8 mouse cellular contexts compared by ENCODE assay signal in the genomic region with DNA sequence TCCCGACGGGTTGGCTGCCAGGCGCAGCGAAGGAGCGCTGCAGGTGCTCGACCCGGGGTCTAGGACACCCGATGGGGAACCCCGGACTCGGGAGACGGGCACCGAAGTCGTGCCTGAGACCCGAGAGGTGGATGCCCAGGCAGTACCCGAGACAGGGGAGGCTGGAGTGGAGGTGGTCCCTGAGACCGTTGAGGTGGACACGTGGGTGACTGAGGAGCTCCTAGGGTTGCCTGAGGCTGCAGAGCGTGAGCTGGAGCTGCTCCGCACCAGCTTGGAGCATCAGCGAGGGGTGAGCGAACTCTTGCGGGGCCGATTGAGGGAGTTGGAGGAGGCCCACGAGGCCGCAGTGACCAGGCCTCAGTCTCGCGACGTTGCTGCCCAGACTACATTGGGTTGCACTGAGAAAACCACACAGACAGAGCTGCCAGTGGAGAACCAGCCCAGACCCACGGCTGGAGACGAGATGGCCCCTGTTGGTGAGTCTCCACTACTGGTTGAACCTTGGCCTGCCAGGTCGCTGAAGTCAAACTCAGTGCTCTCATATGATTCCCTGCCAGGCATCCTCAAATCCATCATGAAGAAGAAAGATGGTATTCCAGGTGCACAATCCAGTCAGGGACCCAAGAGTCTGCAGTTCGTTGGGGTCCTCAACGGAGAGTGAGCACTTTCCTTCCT. TPM values are rescaled to one million over a fixed set of nuclear protein-coding genes. Genes with fewer than 3 reads are reported as not detected.
DNase-seq lines count a peak whose midpoint lies in the region; ATAC-seq and TF ChIP-seq lines count a peak whose summit lies in the region.

No protein-coding gene starts in this region.

- peaks cover 53% of the 10 kb centered on the region for H3K36me3 ChIP-seq in embryonic facial prominence, embryonic 10.5 days (replicated peaks)
- peaks cover 37% of the 10 kb centered on the region for H3K36me3 ChIP-seq in hindbrain, embryonic 15.5 days
- H3K36me3 ChIP-seq in midbrain, embryonic 14.5 days (ENCODE audit: control insufficient read depth, insufficient read depth, low read length) = peaks cover 45% of the 10 kb centered on the region

- H3K27me3 ChIP-seq in embryonic facial prominence, embryonic 10.5 days (replicated peaks; ENCODE audit: low read depth, poor library complexity, severe bottlenecking) = no peaks in the 10 kb centered on the region
- no peaks in the 10 kb centered on the region for H3K27me3 ChIP-seq in hindbrain, embryonic 15.5 days
- no peaks in the 10 kb centered on the region for H3K27me3 ChIP-seq in midbrain, embryonic 14.5 days (ENCODE audit: control insufficient read depth, insufficient read depth, low read length)

- DNase-seq in lung, adult 2 months = no peak
- DNase-seq in lung, postnatal 4 days = no peak
- no peak for DNase-seq in embryonic facial prominence, embryonic 10.5 days (ENCODE audit: low spot score)
- DNase-seq in midbrain, embryonic 14.5 days = no peak
- no peak for DNase-seq in adrenal gland, adult 2 months
- DNase-seq in gastrocnemius, postnatal 4 days (ENCODE audit: low spot score in 2 of 2) = no peak
- DNase-seq in yolk sac, embryonic 10.5 days (ENCODE audit: low spot score) = no peak

- peak overlapping the region; percentile 22 for H3K4me3 ChIP-seq in lung, adult 2 months (replicated peaks; ENCODE audit: extremely low read depth, low read depth, low read length)
- peak overlapping the region; percentile 75 for H3K4me3 ChIP-seq in embryonic facial prominence, embryonic 10.5 days
- peak overlapping the region; percentile 41 for H3K4me3 ChIP-seq in hindbrain, embryonic 15.5 days
- peak overlapping the region; percentile 51 for H3K4me3 ChIP-seq in midbrain, embryonic 14.5 days (replicated peaks; ENCODE audit: low read depth, low read length)

- peak overlapping the region; percentile 91 for H3K27ac ChIP-seq in embryonic facial prominence, embryonic 10.5 days (replicated peaks)
- peak overlapping the region; percentile 81 for H3K27ac ChIP-seq in hindbrain, embryonic 15.5 days (replicated peaks)
- peak overlapping the region; percentile 87 for H3K27ac ChIP-seq in midbrain, embryonic 14.5 days (replicated peaks; ENCODE audit: low read depth, low read length)

- H3K9me3 ChIP-seq in embryonic facial prominence, embryonic 10.5 days = no peaks in the 10 kb centered on the region
- no peaks in the 10 kb centered on the region for H3K9me3 ChIP-seq in hindbrain, embryonic 15.5 days
- no peaks in the 10 kb centered on the region for H3K9me3 ChIP-seq in midbrain, embryonic 14.5 days (ENCODE audit: control insufficient read depth, low read length)

- TF ChIP-seq CTCF in lung, adult 2 months (IDR thresholded peaks at IDR 0.05; ENCODE audit: insufficient read depth, low read length) = no peak

- ATAC-seq in hindbrain, embryonic 15.5 days (ENCODE audit: low FRiP score, low read depth) = peak; percentile 60; the same call in 1 of the 2 replicates
- no peak; the same call in none of the 2 replicates for ATAC-seq in midbrain, embryonic 14.5 days (ENCODE audit: low FRiP score, low TSS enrichment)

- peak overlapping the region; percentile 89 for H3K4me2 ChIP-seq in hindbrain, embryonic 15.5 days
- H3K4me2 ChIP-seq in midbrain, embryonic 14.5 days (ENCODE audit: low read length) = peak overlapping the region; percentile 92

- WGBS in lung, adult 2 months = 23% methylated on average over 33 of the region's 33 CpGs
- 21% methylated on average over 33 of the region's 33 CpGs for WGBS in embryonic facial prominence, embryonic 10.5 days
- 13% methylated on average over 33 of the region's 33 CpGs for WGBS in hindbrain, embryonic 15.5 days
- 14% methylated on average over 33 of the region's 33 CpGs for WGBS in midbrain, embryonic 14.5 days

- peak overlapping the region; percentile 80 for H3K9ac ChIP-seq in hindbrain, embryonic 15.5 days
- H3K9ac ChIP-seq in midbrain, embryonic 14.5 days (replicated peaks; ENCODE audit: low read length) = peak overlapping the region; percentile 75

- peaks cover 29% of the 10 kb centered on the region for H3K4me1 ChIP-seq in lung, adult 2 months (ENCODE audit: control insufficient read depth, insufficient read depth, low read length)
- H3K4me1 ChIP-seq in embryonic facial prominence, embryonic 10.5 days = peaks cover 45% of the 10 kb centered on the region
- peaks cover 42% of the 10 kb centered on the region for H3K4me1 ChIP-seq in hindbrain, embryonic 15.5 days (replicated peaks)
- peaks cover 18% of the 10 kb centered on the region for H3K4me1 ChIP-seq in midbrain, embryonic 14.5 days (ENCODE audit: control insufficient read depth, insufficient read depth, low read length)

- peak; percentile 24; the same call in 1 of the 2 replicates for TF ChIP-seq POLR2A in lung, adult 2 months (IDR thresholded peaks at IDR 0.05; ENCODE audit: borderline replicate concordance, extremely low read depth, low read depth, low read length)

RNA-seq across cellular contexts. Expression of gene Rps28, which starts 6.3 kb away (rescaled TPM):
- 506 and 507 TPM in 2 replicates for polyA plus RNA-seq in lung, adult 2 months (2012; rRNA removed)
- 866 and 898 TPM in 2 replicates for polyA plus RNA-seq in embryonic facial prominence, embryonic 10.5 days (2016; fragmentation: Nextera tagmentation; extraction: Ambion mirVana)
- polyA plus RNA-seq in hindbrain, embryonic 15.5 days (2015; fragmentation: Nextera tagmentation; extraction: Ambion mirVana) = 474 and 594 TPM in 2 replicates
- polyA plus RNA-seq in midbrain, embryonic 14.5 days (2014; fragmentation: Nextera tagmentation; extraction: Ambion mirVana) = 653 and 777 TPM in 2 replicates
- total RNA-seq in adrenal gland, adult 2 months (2021) = 1,000 to 10,000 TPM; 1,533 to 1,560 TPM
- 387 and 446 TPM in 2 replicates for polyA plus RNA-seq in adrenal gland, adult 2 months (2012; rRNA removed)
- total RNA-seq in gastrocnemius, postnatal 4 days (2021) = 1,000 to 10,000 TPM; 1,603 to 1,661 TPM

RNA-seq across cellular contexts. Expression of gene Ndufa7, which starts 6.3 kb away (rescaled TPM):
- polyA plus RNA-seq in lung, adult 2 months (2012; rRNA removed) = 334 and 389 TPM in 2 replicates
- 469 and 477 TPM in 2 replicates for polyA plus RNA-seq in embryonic facial prominence, embryonic 10.5 days (2016; fragmentation: Nextera tagmentation; extraction: Ambion mirVana)
- polyA plus RNA-seq in hindbrain, embryonic 15.5 days (2015; fragmentation: Nextera tagmentation; extraction: Ambion mirVana) = 496 and 540 TPM in 2 replicates
- 497 and 604 TPM in 2 replicates for polyA plus RNA-seq in midbrain, embryonic 14.5 days (2014; fragmentation: Nextera tagmentation; extraction: Ambion mirVana)
- 100 to 1,000 TPM; 507 to 539 TPM for total RNA-seq in adrenal gland, adult 2 months (2021)
- 556 and 578 TPM in 2 replicates for polyA plus RNA-seq in adrenal gland, adult 2 months (2012; rRNA removed)
- total RNA-seq in gastrocnemius, postnatal 4 days (2021) = 100 to 1,000 TPM; 292 to 312 TPM

RNA-seq across cellular contexts. Expression of gene Kank3, which starts 7.8 kb away (rescaled TPM):
- 395 and 450 TPM in 2 replicates for polyA plus RNA-seq in lung, adult 2 months (2012; rRNA removed)
- 25.4 and 29.5 TPM in 2 replicates for polyA plus RNA-seq in embryonic facial prominence, embryonic 10.5 days (2016; fragmentation: Nextera tagmentation; extraction: Ambion mirVana)
- polyA plus RNA-seq in hindbrain, embryonic 15.5 days (2015; fragmentation: Nextera tagmentation; extraction: Ambion mirVana) = 50.4 and 57.1 TPM in 2 replicates
- polyA plus RNA-seq in midbrain, embryonic 14.5 days (2014; fragmentation: Nextera tagmentation; extraction: Ambion mirVana) = 39.5 and 45.8 TPM in 2 replicates
- 10 to 100 TPM; 55.9 to 66.2 TPM for total RNA-seq in adrenal gland, adult 2 months (2021)
- polyA plus RNA-seq in adrenal gland, adult 2 months (2012; rRNA removed) = 164 and 195 TPM in 2 replicates
- total RNA-seq in gastrocnemius, postnatal 4 days (2021) = 10 to 100 TPM; 31.6 to 33.4 TPM

RNA-seq across cellular contexts. Expression of gene Cd320, which starts 24.8 kb away (rescaled TPM):
- polyA plus RNA-seq in lung, adult 2 months (2012; rRNA removed) = 28.3 and 30.4 TPM in 2 replicates
- polyA plus RNA-seq in embryonic facial prominence, embryonic 10.5 days (2016; fragmentation: Nextera tagmentation; extraction: Ambion mirVana) = 97.8 and 98.9 TPM in 2 replicates
- polyA plus RNA-seq in hindbrain, embryonic 15.5 days (2015; fragmentation: Nextera tagmentation; extraction: Ambion mirVana) = 54.7 and 55.3 TPM in 2 replicates
- polyA plus RNA-seq in midbrain, embryonic 14.5 days (2014; fragmentation: Nextera tagmentation; extraction: Ambion mirVana) = 55.1 and 59.8 TPM in 2 replicates
- total RNA-seq in adrenal gland, adult 2 months (2021) = 10 to 100 TPM; 34.2 to 42.8 TPM
- polyA plus RNA-seq in adrenal gland, adult 2 months (2012; rRNA removed) = 85.2 and 99.1 TPM in 2 replicates
- 10 to 100 TPM; 14.1 to 16.5 TPM for total RNA-seq in gastrocnemius, postnatal 4 days (2021)

RNA-seq across cellular contexts. Expression of gene Angptl4, which starts 36.5 kb away (rescaled TPM):
- polyA plus RNA-seq in lung, adult 2 months (2012; rRNA removed) = 34.6 and 87.6 TPM in 2 replicates
- polyA plus RNA-seq in embryonic facial prominence, embryonic 10.5 days (2016; fragmentation: Nextera tagmentation; extraction: Ambion mirVana) = 33.4 and 39.0 TPM in 2 replicates
- polyA plus RNA-seq in hindbrain, embryonic 15.5 days (2015; fragmentation: Nextera tagmentation; extraction: Ambion mirVana) = 23.2 and 23.9 TPM in 2 replicates
- polyA plus RNA-seq in midbrain, embryonic 14.5 days (2014; fragmentation: Nextera tagmentation; extraction: Ambion mirVana) = 8.0 and 18.4 TPM in 2 replicates
- total RNA-seq in adrenal gland, adult 2 months (2021) = 100 to 1,000 TPM in 1 of 2 experiments, 10 to 100 TPM in 1; 44.5 to 100 TPM
- 131 and 261 TPM in 2 replicates for polyA plus RNA-seq in adrenal gland, adult 2 months (2012; rRNA removed)
- 10 to 100 TPM; 22.5 to 43.8 TPM for total RNA-seq in gastrocnemius, postnatal 4 days (2021)

Comparison
In these comparisons a context has a peak if more than half of its experiments do, and no peak if none do; other contexts are left out.
1. H3K4me3 ChIP-seq: peak in every context shown above with its lines; median percentile 75 in embryonic facial prominence, embryonic 10.5 days; 51 in midbrain, embryonic 14.5 days; 41 in hindbrain, embryonic 15.5 days; 22 in lung, adult 2 months.